Mouse (Mus musculus) ovary, postnatal 14 days (tissue): ENCODE measurements around the gene Scin.
A peak's percentile ranks its signal among the peaks of the same experiment; 100 is the strongest.

ENCODE experiments used
- DNase-seq: peaks from one replicate; pipeline ENCODE4 v3.0.0; 2022; ENCODE audit warnings: low spot score

Gene Scin

DNA sequence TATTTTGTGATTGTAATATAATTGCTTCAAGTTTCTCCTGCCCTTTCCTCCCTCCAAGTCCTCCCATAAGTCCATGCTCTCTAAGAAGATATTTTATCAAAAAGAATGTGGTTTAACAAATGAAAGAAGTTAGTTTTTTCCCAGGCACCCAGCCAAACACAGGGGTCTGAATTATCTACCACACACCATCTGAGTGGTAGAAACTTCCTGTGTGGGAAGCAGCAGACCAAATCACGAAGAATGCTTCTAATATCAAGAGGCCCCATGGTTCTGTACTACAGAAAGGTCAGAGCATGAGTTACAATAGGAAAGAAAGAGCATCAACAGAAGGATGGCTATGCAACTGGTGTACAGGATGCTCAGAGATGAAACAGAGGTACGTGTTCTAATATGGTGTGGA, 25.9 kb downstream of the Scin start:
- DNase-seq, result no peak

DNA sequence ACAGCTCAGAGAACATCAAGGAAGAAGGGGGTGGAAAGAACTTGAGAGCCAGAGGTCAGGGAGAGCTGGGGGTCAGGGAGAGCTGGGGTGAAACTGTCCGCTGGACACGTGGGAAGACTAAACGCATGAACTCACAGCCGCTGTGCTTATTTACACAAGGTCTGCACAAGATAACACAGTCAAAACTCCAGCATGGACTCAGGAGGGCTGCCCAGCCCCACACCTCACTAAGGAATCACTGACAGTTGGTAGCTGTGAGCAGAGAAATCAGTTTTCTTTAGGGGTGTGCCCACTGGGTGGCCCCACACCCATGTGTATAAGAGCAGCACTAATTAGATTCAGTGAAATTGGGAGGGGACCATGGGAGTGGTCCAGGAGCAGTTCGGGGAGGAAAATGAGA, 27.2 kb downstream of the Scin start:
- DNase-seq, result no peak

- DNase-seq, result no peak
Measured at GRCm38 (mm10) chr12:40104750-40105149, 29.3 kb downstream of the Scin start.

DNA sequence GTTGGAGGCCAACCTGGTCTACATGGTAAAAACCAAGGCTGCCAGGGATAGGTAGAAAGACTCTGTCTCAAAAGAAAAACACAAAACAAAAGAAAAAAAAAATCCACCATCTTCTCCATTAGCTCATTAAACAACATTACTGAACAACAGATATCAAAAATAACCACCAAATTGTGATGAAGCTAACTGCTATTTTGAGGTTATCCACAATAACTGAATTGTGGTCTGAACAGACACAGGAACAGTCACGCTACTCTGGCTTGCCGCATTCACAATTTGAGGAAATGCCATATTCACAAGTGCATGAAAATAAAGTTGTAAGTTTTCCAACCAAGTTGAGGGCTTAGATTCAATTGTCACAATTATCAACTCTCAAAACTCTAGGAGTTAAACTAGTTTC, 31.7 kb downstream of the Scin start:
- DNase-seq, result no peak

DNA sequence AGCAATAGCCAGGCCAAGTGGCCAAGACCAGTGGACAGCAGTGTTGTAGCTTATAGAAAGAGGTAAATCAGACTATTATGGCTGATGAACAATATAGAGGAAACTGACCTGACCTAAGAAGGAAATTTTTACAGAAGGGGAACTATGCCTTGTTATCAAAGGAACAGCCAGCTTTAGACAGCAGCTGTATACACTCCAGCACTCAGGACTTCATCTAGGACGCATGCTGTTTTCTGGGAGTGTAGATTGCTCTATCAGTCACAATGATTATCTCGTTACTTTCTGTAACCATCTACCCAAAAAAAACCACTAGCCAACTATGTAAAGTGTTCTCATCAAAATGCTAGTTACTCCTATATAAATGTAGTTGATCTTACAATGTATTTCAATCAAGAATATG, 34.6 kb downstream of the Scin start:
- DNase-seq, result no peak

DNA sequence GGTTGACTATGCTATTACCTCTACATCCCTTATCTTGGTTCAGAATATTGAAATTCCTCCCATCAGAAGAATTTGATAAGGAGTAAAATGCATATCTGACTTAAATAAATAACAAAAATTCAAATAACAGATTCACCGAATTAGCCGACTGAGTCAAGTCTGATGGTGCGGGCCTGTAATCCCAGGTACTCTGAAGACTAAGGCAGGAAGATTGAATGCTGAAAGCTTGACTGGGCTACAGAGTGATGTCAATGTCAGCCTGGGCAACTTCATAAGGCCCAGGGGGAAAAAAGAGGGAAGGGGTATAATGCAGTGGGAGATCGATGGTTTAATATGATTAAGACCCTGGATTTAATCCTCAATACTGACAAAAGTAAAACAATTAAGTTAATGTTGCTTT, 36.6 kb downstream of the Scin start:
- DNase-seq, result no peak

DNA sequence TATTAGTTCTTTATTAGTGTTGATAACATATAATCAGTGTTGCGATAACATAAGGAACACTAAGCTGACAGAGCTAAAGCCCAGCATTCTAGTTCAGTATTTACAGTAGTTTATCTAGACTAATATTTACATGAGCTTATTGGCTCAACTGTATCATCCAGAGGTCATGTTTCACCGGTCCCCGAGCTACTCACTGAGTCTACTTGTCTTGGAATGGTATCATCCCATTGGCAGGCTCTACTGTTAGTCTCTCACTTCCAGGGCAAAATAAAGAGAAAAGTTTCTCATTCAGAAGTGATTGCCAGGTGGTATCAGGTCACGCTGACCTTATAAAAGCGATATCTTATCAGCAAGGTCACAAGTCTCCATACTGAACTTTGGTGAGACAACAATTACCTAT, 37.0 kb downstream of the Scin start:
- DNase-seq, result no peak

GRCm38 (mm10) chr12:40096453-40096852, 37.6 kb downstream of the Scin start:
- DNase-seq, result no peak

GRCm38 (mm10) chr12:40090017-40090416, 44.0 kb downstream of the Scin start:
- no peak for DNase-seq

GRCm38 (mm10) chr12:40085731-40086322, 48.2 kb downstream of the Scin start:
- DNase-seq, result no peak

DNA sequence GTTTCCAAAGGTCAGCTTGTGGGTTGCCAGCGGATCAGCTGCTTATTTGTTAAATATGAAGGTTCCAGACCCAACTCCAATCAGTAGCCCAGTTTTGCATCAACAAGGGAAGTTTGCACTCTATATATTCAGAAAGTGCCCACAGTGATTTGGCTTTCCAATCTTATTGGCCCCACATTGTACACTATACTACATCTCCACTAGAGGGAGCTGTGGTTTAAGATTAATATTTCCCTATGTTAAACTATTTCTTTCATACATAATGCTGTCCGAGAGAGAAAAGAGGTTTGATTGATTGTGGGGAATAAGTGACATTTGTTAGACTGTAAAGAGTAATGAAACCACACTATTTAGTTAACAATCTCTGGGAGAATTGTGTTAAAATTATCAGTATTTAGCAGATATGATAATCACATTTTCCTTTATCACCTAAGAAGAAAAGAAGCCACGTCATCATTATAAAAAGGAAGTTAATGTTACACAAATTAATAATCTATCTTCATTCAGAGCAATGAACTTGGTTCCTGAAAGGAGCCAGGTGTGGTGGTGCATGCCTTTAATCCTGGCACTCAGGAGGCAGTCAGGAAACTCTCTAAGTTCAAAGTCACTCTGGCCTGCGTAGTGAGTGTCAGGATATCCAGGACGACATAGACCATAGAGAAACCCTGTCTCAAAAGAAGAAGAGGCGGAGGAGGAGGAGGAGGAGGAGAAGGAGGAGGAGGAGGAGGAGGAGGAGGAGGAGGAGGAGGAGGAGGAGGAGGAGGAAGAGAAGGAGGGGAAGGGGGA, 51.4 kb downstream of the Scin start:
- no peak for DNase-seq

DNA sequence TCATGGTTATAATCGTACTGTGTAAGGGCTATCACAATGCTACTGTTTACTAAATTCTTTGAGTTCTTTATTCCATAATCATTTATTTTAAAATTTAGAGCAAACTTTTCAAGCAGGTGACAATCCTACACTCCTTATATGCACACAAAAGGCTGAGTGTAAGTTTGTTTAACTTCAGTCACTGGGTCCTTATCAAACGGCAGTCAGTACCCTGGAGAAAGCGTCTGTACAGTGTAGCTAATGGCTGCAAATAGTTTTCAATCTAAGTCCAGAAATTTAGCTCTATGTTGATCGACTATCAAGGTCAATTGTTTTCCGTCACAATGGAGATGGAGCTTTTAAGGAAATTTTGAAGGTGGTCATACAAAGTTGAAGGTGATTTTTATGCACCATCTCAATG, 52.0 kb downstream of the Scin start:
- DNase-seq, result no peak

DNA sequence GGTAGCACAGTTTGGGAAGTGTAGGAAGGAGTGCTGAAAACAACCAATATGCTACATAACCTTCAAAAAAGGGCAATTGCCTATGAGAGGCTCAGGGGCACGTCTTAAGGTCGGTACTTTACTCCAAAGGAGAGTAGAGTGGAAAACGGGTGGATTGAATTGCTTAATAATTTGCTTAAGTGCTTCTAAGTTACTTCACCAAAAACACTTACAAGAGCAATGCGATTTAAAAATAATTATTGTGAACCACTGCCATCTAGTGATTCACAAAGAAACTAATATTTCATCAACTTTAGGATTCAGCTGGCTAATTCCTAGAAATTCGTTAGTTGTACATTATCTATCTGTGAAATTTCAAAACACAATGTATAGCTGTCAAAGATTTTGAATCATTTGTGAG, 60.4 kb downstream of the Scin start:
- no peak for DNase-seq

DNA sequence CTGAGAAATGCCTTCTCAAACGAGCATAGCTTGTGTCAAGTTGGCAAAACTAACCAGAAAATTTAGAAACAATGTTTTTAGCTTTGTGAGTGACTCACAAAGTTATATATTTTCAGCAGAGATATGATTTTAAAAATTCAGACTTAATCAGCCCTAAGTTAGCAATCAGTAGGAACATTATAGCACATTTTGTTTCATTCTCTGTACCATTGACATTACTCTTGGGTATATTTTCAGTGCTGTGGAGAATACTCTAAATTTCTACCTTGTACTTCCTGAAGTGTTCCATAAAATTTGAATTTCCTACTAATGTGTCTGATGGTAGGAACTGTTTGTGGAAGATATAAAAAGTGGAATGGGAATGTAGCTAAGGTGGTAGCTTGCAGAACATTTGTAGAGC, 87.0 kb downstream of the Scin start:
- DNase-seq, result no peak

- DNase-seq, result no peak
Measured at GRCm38 (mm10) chr12:40043816-40044585, 90.0 kb downstream of the Scin start.

- DNase-seq, result peak; percentile 15
Measured at GRCm38 (mm10) chr12:40040067-40040466, 94.0 kb downstream of the Scin start.

- peak; percentile 92 for DNase-seq
Measured at GRCm38 (mm10) chr12:40037876-40038463, 96.1 kb downstream of the Scin start, which contains the start of gene Arl4a. Arl4a (minus strand) TSS chr12:40038025.

GRCm38 (mm10) chr12:40037226-40037813, 96.7 kb downstream of the Scin start:
- DNase-seq, result peak; percentile 97

DNA sequence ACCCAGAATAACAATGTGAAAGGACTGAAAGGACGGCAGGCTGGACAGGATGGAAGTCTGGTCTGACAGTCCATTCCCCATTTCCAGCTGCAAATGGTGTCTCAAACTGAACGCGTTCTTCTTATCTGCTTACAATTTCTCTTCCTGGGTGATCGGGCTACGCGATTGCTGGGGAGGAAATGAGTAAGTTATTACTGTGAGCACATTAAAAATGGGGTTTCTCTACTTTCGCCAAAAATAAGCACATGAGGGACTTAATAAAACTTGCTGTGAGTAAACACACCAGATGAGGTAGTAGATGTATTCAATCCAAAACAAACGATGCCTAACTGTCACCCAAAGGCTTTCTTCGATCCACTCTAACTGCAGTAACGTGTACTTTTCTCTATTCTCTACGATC, 97.4 kb downstream of the Scin start:
- DNase-seq, result peak; percentile 7

DNA sequence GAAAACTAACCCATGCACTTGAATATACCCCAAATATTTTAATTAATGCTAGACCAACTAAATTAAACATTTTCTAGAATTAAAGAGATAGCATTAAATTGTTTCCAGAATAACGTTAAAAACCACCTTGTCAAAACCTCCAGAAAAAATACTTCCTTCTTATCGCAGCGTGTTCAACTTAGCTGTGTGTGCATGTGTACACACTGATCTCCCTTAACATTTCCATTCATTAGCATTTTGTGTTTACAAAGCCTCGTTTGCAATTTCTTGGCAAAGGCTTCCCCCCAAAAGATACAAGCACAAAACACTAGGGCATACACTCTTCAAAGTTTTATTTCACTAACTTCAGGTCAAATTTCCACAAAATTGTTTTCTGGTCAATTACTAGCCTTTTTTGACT, 98.5 kb downstream of the Scin start:
- no peak for DNase-seq

- DNase-seq, result no peak
Measured at GRCm38 (mm10) chr12:40029201-40029600, 104.8 kb downstream of the Scin start.

DNA sequence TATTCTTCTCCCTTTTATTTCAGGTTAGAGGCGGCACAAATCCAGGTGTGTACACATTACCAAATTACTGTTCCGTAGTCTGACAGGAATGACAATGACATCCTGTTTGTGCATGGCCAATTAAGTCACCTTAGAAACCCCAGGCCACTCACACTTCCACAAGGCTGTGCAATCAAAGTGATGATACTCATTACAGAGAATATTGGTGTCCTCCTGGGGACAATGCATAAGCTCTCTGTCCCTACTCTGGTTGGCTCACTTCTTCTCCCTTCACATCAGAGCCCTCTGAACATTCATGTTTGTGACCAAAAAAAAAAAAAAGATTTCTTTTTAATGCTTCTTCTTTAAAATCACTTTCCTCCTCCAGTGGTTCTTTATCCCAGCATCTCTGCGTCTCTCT, 106.2 kb downstream of the Scin start:
- DNase-seq, result no peak
